Mouse (Mus musculus) gastrocnemius, postnatal 10 days (tissue): Measurements from ENCODE around the gene Spns1. TPM values are rescaled to one million over a fixed set of nuclear protein-coding genes. Genes with fewer than 3 reads are reported as not detected.
A peak's percentile ranks its signal among the peaks of the same experiment; 100 is the strongest.
"Not testable (repeated sequence)": the region's sequence is repeated elsewhere in the genome, so short reads cannot be mapped to it uniquely, and the experiment has no call there.

Experiments used
- DNase-seq: peaks from one replicate; pipeline ENCODE4 v3.0.0; 2021; ENCODE audit warnings: mixed read lengths
- long read RNA-seq, 2 experiments: library from polyadenylated mRNA; stranded (forward); transcript quantifications; one replicate each; pipeline ENCODE4 v2.0.0; 2021
- total RNA-seq, 2 experiments: library from RNA; stranded (reverse); gene quantifications; 2 replicates each; pipeline ENCODE4 v1.2.3; 2021

The Spns1 gene
- total RNA-seq = 10 to 100 TPM; 25.1 to 28.0 TPM
- long read RNA-seq, experiment 1, transcript Spns1-201 (12 exons, 2,219 nt) = major isoform, 74 of 90 reads
- long read RNA-seq, experiment 1, partial matches to known transcripts = 5 of 90 reads
- long read RNA-seq, experiment 1, other reads (novel, unspliced or antisense) = 10 of 90 reads
- long read RNA-seq, experiment 2, transcript Spns1-201 (12 exons, 2,219 nt) = major isoform, 51 of 60 reads
- long read RNA-seq, experiment 2, partial matches to known transcripts = 4 of 60 reads
- long read RNA-seq, experiment 2, other reads (novel, unspliced or antisense) = 4 of 60 reads

GRCm38 (mm10) chr7:126377278-126378158 lies at the start of gene Spns1:
TSS of gene Spns1 (minus strand) at chr7:126377450.
- peak; percentile 91 for DNase-seq

- DNase-seq = no peak
Observed at GRCm38 (mm10) chr7:126424161-126424560, 46.9 kb upstream of the Spns1 start.

- no peak for DNase-seq
Observed at GRCm38 (mm10) chr7:126421756-126422155, 44.5 kb upstream of the Spns1 start.

GRCm38 (mm10) chr7:126418496-126418895 lies 41.2 kb upstream of the Spns1 start:
- DNase-seq = no peak

GRCm38 (mm10) chr7:126417606-126418005 lies 40.4 kb upstream of the Spns1 start:
- DNase-seq = no peak

- no peak for DNase-seq
Observed at GRCm38 (mm10) chr7:126417045-126417444, 39.8 kb upstream of the Spns1 start.

GRCm38 (mm10) chr7:126416615-126417014 lies 39.4 kb upstream of the Spns1 start:
- DNase-seq = no peak

- DNase-seq = no peak
Observed at GRCm38 (mm10) chr7:126414725-126415124, 37.5 kb upstream of the Spns1 start, which contains the start of gene Cd19. TSS of gene Cd19 (minus strand) at chr7:126414889.

- DNase-seq = no peak
Observed at GRCm38 (mm10) chr7:126411061-126411460, 33.8 kb upstream of the Spns1 start.

- no peak for DNase-seq
Observed at GRCm38 (mm10) chr7:126408686-126409085, 31.4 kb upstream of the Spns1 start.

GRCm38 (mm10) chr7:126402518-126402917 lies 25.3 kb upstream of the Spns1 start:
- DNase-seq = not testable (repeated sequence)

GRCm38 (mm10) chr7:126399548-126399947 lies 22.3 kb upstream of the Spns1 start:
- peak; percentile 87 for DNase-seq

- no peak for DNase-seq
Observed at GRCm38 (mm10) chr7:126397822-126398221, 20.6 kb upstream of the Spns1 start.

GRCm38 (mm10) chr7:126397221-126397620 lies 20.0 kb upstream of the Spns1 start:
- DNase-seq = no peak

GRCm38 (mm10) chr7:126396298-126397119 lies 19.3 kb upstream of the Spns1 start, which contains the start of gene Nfatc2ip:
TSS of gene Nfatc2ip (minus strand) at chr7:126396737.
- DNase-seq = peak; percentile 88

- DNase-seq = not testable (repeated sequence)
Observed at GRCm38 (mm10) chr7:126392086-126392884, 15.0 kb upstream of the Spns1 start.

GRCm38 (mm10) chr7:126388185-126388584 lies 10.9 kb upstream of the Spns1 start:
- no peak for DNase-seq

GRCm38 (mm10) chr7:126383565-126383964 lies 6.3 kb upstream of the Spns1 start:
- DNase-seq = no peak

GRCm38 (mm10) chr7:126376903-126377277 lies 360 bp downstream of the Spns1 start:
- DNase-seq = peak; percentile 29

- no peak for DNase-seq
Observed at GRCm38 (mm10) chr7:126375012-126375411, 2.2 kb downstream of the Spns1 start.

- no peak for DNase-seq
Observed at GRCm38 (mm10) chr7:126374526-126374925, 2.7 kb downstream of the Spns1 start.
